Mouse (Mus musculus) megakaryocyte, embryonic 14.5 days (primary cell): ENCODE results near the gene Fsip1.

ENCODE experiments used
- FLI1 ChIP-seq: IDR thresholded peaks from 2 replicates; pipeline ENCODE4 v1.6.1; 2012; ENCODE audit warnings: low read length, inconsistent platforms, mixed read lengths
- GATA1 ChIP-seq: IDR thresholded peaks from 3 replicates; pipeline ENCODE4 v1.6.1; 2012; ENCODE audit warnings: mixed read lengths, low read length, inconsistent platforms, borderline replicate concordance

- TF ChIP-seq FLI1 (no peak), GATA1 (no peak)
Observed at GRCm38 (mm10) chr2:118128313-118128712, 128.5 kb downstream of the Fsip1 start.
